Mouse (Mus musculus) neural tube, embryonic 12.5 days (tissue): ENCODE data around the gene Kri1. TPM values are rescaled to one million over a fixed set of nuclear protein-coding genes. Genes with fewer than 3 reads are reported as not detected.

Experiments used
- ATAC-seq: fragments of 200-750 bp; cut with Nextera tagmentation; 2 replicates; pipeline ENCODE4 v1.8.0; 2017; ENCODE audit warnings: low read depth, mild to moderate bottlenecking, moderate TSS enrichment, moderate library complexity; ENCODE audit not compliant: low FRiP score
- H3K27ac ChIP-seq: fragments of 300-500 bp; sonication (generic); 2 replicates; pipeline ENCODE4 v1.5.1; 2016
- H3K27me3 ChIP-seq: fragments of 300-500 bp; sonication (generic); replicated peaks from 2 replicates; pipeline ENCODE4 v1.6.1; 2016; ENCODE audit warnings: mild to moderate bottlenecking
- H3K36me3 ChIP-seq: fragments of 300-500 bp; sonication (generic); 2 replicates; pipeline ENCODE4 v1.6.1; 2016; ENCODE audit warnings: mild to moderate bottlenecking
- H3K4me1 ChIP-seq: fragments of 300-500 bp; sonication (generic); 2 replicates; pipeline ENCODE4 v1.6.1; 2016
- H3K4me2 ChIP-seq: fragments of 300-500 bp; sonication (generic); replicated peaks from 2 replicates; pipeline ENCODE4 v1.6.1; 2016; ENCODE audit warnings: mild to moderate bottlenecking
- H3K4me3 ChIP-seq: fragments of 300-500 bp; sonication (generic); 2 replicates; pipeline ENCODE4 v1.5.1; 2016
- H3K9ac ChIP-seq: fragments of 300-500 bp; sonication (generic); 2 replicates; pipeline ENCODE4 v1.6.1; 2016; ENCODE audit warnings: mild to moderate bottlenecking
- H3K9me3 ChIP-seq: fragments of 300-500 bp; sonication (generic); 2 replicates; pipeline ENCODE4 v1.6.1; 2016; ENCODE audit warnings: mild to moderate bottlenecking
- WGBS: fragments of 180-500 bp; shearing (Covaris S2); methylation state at CpG from one replicate; pipeline ENCODE4 v1.1.7; 2016; 5-methylcytosine and 5-hydroxymethylcytosine counted together
- polyA plus RNA-seq: library from polyadenylated mRNA; unstranded; fragments of >200 nt; fragmentation: Nextera tagmentation; extraction: Ambion mirVana; gene quantifications from 2 replicates; pipeline ENCODE4 v1.2.1, GENCODE M21; 2016

Kri1 gene
- polyA plus RNA-seq, 1 experiment from 2014 or later, result 18.0 TPM

GRCm38 (mm10) chr9:21249629-21250508 lies 37.9 kb downstream of the Kri1 start:
- H3K4me3 ChIP-seq, result no peak overlapping the region
- no peak for ATAC-seq
- 0 out of 2 replicates have a peak overlapping the region, but pooled peaks have one; percentile 2 for H3K4me2 ChIP-seq
- H3K4me1 ChIP-seq, result peaks cover 12% of the 10 kb centered on the region
- H3K9ac ChIP-seq, result no peak overlapping the region
- no peak overlapping the region for H3K27ac ChIP-seq
- H3K9me3 ChIP-seq, result no peaks in the 10 kb centered on the region
- H3K27me3 ChIP-seq, result peaks cover 62% of the 10 kb centered on the region
- 34% methylated on average over 17 of the region's 17 CpGs for WGBS
- no peaks in the 10 kb centered on the region for H3K36me3 ChIP-seq

DNA sequence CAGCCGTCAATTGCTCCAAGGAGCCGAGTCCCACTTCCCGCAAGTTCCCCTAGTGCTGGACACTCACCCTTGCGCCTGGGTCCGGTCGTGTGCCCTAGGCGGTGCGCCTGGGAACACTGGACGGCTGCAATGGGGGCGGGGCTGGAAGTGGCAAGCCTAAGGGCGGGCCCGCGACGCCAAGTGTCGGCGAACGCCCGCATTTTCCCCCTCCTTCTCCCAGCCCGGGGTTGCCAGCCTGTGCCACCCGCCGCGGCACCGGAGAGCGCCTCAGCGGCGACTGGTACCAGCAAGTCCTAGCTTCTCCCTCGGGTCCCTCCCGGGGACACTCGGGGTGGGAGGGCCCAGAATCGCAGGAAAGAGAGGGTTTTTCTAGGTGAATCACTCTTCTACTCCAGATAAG lies 39.4 kb downstream of the Kri1 start, which contains the start of gene S1pr5:
Gene S1pr5 (minus strand): TSS at position 118 of the 400 bp plus-strand sequence.
- Histone ChIP-seq H3K27me3 (peaks cover 78% of the 10 kb centered on the region), H3K36me3 (no peaks in the 10 kb centered on the region), H3K4me2 (peak within 1 kb of the TSS; percentile 45), H3K4me3 (peak within 1 kb of the TSS; percentile 14; the same call in 1 of the 2 replicates), H3K9ac (no peak within 1 kb of the TSS), H3K4me1 (peaks cover 24% of the 10 kb centered on the region), H3K27ac (no peak within 1 kb of the TSS), H3K9me3 (no peaks in the 10 kb centered on the region)
- WGBS, result under 1% methylated on average over 20 of the region's 30 CpGs
- no peak for ATAC-seq

GRCm38 (mm10) chr9:21246342-21246741 lies 41.4 kb downstream of the Kri1 start:
- H3K9ac ChIP-seq, result no peak overlapping the region
- no peak overlapping the region for H3K4me2 ChIP-seq
- no peak overlapping the region for H3K27ac ChIP-seq
- peaks cover 93% of the 10 kb centered on the region for H3K27me3 ChIP-seq
- no peak for ATAC-seq
- 63% methylated on average over 1 of the region's 1 CpGs for WGBS
- H3K9me3 ChIP-seq, result no peaks in the 10 kb centered on the region
- H3K4me1 ChIP-seq, result peaks cover 24% of the 10 kb centered on the region
- no peaks in the 10 kb centered on the region for H3K36me3 ChIP-seq
- H3K4me3 ChIP-seq, result no peak overlapping the region

DNA sequence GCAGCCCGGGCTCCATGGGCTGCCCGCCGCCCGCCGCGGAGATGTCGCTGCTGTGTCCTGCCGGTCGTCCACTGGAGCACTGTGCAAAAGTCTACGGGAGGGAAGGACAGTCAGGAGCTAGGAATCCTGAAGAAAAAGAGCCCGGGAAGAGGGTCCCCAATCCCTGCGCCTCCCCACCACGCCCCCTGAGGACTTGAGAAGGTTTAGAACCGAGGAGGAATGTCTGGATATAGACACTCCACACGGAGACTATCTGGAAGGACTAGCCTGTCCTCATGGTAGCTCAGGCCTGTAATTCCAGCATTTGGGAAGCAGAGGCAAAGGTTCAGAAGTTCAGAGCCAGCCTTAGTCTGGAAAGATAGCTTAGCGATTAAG lies 42.7 kb downstream of the Kri1 start:
- H3K9ac ChIP-seq, result peak overlapping the region; percentile 57; the same call in 1 of the 2 replicates
- peak overlapping the region; percentile 42 for H3K4me3 ChIP-seq
- H3K36me3 ChIP-seq, result no peaks in the 10 kb centered on the region
- H3K4me1 ChIP-seq, result peaks cover 24% of the 10 kb centered on the region
- peaks cover 81% of the 10 kb centered on the region for H3K27me3 ChIP-seq
- no peaks in the 10 kb centered on the region for H3K9me3 ChIP-seq
- H3K4me2 ChIP-seq, result peak overlapping the region; percentile 80
- ATAC-seq, result peak; percentile 7; the same call in 1 of the 2 replicates
- WGBS, result 2% methylated on average over 16 of the region's 16 CpGs
- no peak overlapping the region for H3K27ac ChIP-seq

DNA sequence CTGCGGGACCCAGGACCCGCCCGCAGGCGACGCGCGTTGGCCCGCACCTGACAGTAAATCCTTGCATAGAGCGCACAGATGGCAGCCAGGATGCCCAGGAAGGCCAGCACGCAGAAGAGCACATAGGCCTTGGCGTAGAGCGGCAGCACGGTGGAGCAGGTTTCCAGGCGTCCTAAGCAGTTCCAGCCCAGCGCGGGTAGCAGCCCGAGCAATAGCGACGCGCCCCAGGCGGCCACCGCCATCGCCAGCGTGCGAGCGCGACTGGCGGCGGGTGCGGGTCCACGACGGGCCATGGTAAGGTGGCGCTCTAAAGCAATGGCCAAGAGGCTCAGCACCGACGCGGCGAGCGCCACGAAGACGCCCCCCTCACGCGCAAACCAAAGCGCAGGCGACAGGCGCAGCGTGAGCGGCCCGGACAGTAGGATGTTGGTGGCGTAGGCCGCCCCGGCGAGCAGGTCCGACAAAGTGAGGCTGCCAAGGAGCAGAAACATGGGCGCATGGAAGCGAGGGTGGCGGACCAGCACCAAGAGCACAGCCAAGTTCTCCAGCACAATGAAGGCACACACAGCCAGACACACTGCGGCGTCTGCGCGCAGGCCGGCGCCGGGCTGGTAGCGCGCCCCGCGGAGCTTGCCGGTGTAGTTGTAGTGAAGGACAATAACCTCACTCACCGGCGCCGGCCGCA lies 43.2 kb downstream of the Kri1 start:
- no peaks in the 10 kb centered on the region for H3K36me3 ChIP-seq
- H3K27me3 ChIP-seq, result peaks cover 76% of the 10 kb centered on the region
- peak overlapping the region; percentile 57 for H3K9ac ChIP-seq
- H3K9me3 ChIP-seq, result no peaks in the 10 kb centered on the region
- H3K27ac ChIP-seq, result no peak overlapping the region
- H3K4me3 ChIP-seq, result peak overlapping the region; percentile 42
- under 1% methylated on average over 72 of the region's 72 CpGs for WGBS
- ATAC-seq, result peak; percentile 46
- H3K4me2 ChIP-seq, result peak overlapping the region; percentile 80
- peaks cover 22% of the 10 kb centered on the region for H3K4me1 ChIP-seq

- H3K27me3 ChIP-seq, result peaks cover 69% of the 10 kb centered on the region
- peaks cover 24% of the 10 kb centered on the region for H3K4me1 ChIP-seq
- no peak for ATAC-seq
- no peaks in the 10 kb centered on the region for H3K36me3 ChIP-seq
- H3K4me3 ChIP-seq, result peak overlapping the region; percentile 42
- 6% methylated on average over 42 of the region's 42 CpGs for WGBS
- H3K27ac ChIP-seq, result no peak overlapping the region
- peak overlapping the region; percentile 80 for H3K4me2 ChIP-seq
- no peaks in the 10 kb centered on the region for H3K9me3 ChIP-seq
- H3K9ac ChIP-seq, result peak overlapping the region; percentile 57; the same call in 1 of the 2 replicates
Measured at GRCm38 (mm10) chr9:21243826-21244427, 43.8 kb downstream of the Kri1 start.

GRCm38 (mm10) chr9:21241343-21241742 lies 46.4 kb downstream of the Kri1 start:
- Histone ChIP-seq H3K27ac (no peak overlapping the region), H3K36me3 (no peaks in the 10 kb centered on the region), H3K4me1 (peaks cover 31% of the 10 kb centered on the region), H3K27me3 (peaks cover 46% of the 10 kb centered on the region), H3K9ac (no peak overlapping the region), H3K4me3 (no peak overlapping the region), H3K4me2 (no peak overlapping the region), H3K9me3 (no peaks in the 10 kb centered on the region)
- WGBS, result 4% methylated on average over 11 of the region's 11 CpGs
- ATAC-seq, result no peak

- 38% methylated on average over 4 of the region's 4 CpGs for WGBS
- Histone ChIP-seq H3K27ac (no peak overlapping the region), H3K4me3 (peak overlapping the region; percentile 94), H3K4me1 (peaks cover 25% of the 10 kb centered on the region), H3K9ac (peak overlapping the region; percentile 97), H3K36me3 (peaks cover 5% of the 10 kb centered on the region; the same call in 1 of the 2 replicates), H3K4me2 (peak overlapping the region; percentile 80), H3K27me3 (peaks cover 28% of the 10 kb centered on the region), H3K9me3 (no peaks in the 10 kb centered on the region)
- no peak for ATAC-seq
Measured at GRCm38 (mm10) chr9:21239465-21239848, 48.3 kb downstream of the Kri1 start.

DNA sequence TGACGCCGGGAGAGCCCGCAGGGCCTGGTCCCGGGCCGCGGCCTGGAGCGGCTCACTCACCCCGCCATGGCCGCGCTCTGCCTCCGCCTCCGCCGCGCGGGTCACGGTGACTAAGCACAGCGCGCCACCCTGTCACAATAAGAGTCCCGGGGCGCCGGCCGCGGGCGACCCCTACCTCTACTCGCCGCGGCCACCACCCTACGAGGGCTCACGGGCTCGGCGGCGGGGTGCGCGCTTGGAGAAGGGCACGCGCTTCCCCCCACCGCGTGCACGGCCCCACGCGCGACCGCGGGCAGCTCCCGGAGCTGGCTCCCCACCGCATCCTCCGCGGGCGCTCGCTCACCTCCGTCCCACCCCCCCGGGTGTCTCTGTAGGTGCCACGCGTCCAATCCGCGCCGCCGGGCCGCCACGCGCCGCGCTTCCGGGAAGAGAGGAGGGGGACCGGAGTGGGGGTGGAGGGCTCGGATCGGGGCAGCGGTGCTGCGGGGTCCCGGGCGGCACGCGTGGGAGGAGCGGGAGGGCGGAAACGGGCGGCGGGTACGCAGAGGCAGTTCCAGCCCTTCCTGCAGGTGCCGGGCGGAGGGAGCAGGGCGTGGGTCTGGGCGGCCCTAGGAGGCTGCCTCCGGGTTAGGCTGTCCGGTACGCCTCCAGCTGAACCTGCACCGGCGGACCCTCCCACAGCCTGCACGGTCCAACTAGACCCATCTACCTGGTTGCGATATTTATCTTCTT lies 48.9 kb downstream of the Kri1 start, which contains the start of gene Keap1:
Gene Keap1 (minus strand): TSS at position 629 of the 732 bp plus-strand sequence.
- Histone ChIP-seq H3K4me1 (peaks cover 19% of the 10 kb centered on the region), H3K4me3 (peak within 1 kb of the TSS; percentile 94), H3K27me3 (peaks cover 22% of the 10 kb centered on the region), H3K36me3 (peaks cover 10% of the 10 kb centered on the region), H3K4me2 (peak within 1 kb of the TSS; percentile 80), H3K9ac (peak within 1 kb of the TSS; percentile 97), H3K27ac (peak within 1 kb of the TSS; percentile 79), H3K9me3 (no peaks in the 10 kb centered on the region)
- ATAC-seq, result peak; percentile 86
- under 1% methylated on average over 87 of the region's 90 CpGs for WGBS

DNA sequence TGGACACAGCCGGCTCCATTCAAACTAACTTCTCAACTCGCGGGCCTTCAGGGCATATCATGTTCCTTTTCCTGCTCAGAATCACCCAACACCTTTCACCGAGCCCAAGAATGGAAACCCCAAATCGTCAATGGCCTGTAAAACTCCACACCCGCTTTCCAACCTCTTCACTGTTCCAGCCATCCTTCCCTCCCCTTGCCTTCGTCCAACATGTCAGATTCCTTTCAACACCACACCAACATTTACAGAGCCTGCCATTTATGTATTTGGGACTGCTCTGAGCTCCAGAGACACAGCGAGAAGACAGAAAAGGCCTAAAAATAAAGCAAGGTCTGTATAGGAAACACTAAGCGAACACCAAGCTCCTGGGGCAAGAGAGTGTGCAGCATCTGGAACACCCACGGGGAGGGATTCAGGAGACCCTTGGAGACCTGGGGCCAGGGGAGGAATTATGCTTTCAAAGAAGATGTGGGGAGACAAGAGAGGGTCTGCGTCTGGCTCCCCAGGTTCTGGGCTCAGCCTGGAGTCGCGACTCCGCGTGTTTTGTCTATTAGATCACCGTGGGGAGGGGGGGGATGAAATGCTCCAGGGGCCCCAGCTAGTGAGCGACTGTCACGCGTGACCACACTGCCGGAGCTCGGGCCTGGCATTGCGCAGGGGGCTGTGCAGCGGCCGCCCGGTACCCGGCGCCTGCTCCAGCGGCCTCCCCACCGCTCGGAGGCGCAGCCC lies 49.6 kb downstream of the Kri1 start:
- Histone ChIP-seq H3K9ac (peak overlapping the region; percentile 97), H3K27ac (peak overlapping the region; percentile 79), H3K4me2 (peak overlapping the region; percentile 80), H3K27me3 (peaks cover 15% of the 10 kb centered on the region), H3K4me1 (peaks cover 17% of the 10 kb centered on the region), H3K9me3 (no peaks in the 10 kb centered on the region), H3K4me3 (peak overlapping the region; percentile 94), H3K36me3 (peaks cover 17% of the 10 kb centered on the region)
- 3% methylated on average over 31 of the region's 31 CpGs for WGBS
- ATAC-seq, result peak; percentile 41
